Mouse (Mus musculus) E14TG2a.4 (cell line): ENCODE measurements around the gene Myo1g.

Experiments
- CTCF ChIP-seq: conservative IDR thresholded peaks from 2 replicates; pipeline ENCODE4 v1.5.1; 2014; ENCODE audit warnings: low read length
- NANOG ChIP-seq: IDR thresholded peaks from 2 replicates; pipeline ENCODE4 v1.6.1; 2014; ENCODE audit warnings: borderline replicate concordance, low read length, mixed read lengths

- no peak for TF ChIP-seq CTCF
- no peak for TF ChIP-seq NANOG
Observed at GRCm38 (mm10) chr11:6520507-6521173, at the start of gene Myo1g.
